Mouse (Mus musculus): ENCODE measurements around the gene Smg1. TPM values are rescaled to one million over a fixed set of nuclear protein-coding genes. Genes with fewer than 3 reads are reported as not detected.

The Smg1 gene
- total RNA-seq, 2 experiments from 2014 or later, result 42.8 to 49.1 TPM

DNA sequence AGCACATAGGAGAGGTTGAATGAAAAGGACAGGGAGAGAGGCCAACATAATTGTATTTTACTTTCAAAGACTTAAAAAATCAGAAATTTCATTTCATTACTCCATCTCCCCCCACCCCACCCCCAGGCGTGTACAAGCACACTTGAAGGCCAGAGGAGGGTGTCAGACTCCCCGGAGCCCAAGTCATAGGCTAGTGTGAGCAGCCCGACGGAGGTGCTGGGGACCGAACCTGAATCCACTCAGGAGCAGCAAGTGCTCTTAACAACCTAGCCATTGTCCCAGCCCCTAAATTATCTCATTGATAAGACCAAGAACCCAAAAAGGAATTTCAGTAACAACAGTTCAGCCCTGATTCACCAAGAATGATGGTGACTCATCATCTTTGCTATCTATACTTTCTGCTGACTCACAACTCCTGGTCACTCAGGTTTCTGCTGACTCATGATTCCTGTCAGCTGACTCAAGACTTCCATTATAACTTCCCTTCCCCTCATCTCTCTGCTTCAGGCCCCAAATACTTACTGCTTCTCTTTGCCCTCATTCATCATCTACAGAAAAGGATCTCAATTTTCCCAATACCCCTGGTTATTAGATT, 138.9 kb downstream of the Smg1 start:
- peak; percentile 36 to 46 for DNase-seq

- DNase-seq, result no peak
Measured at GRCm38 (mm10) chr7:118103462-118104379, 139.7 kb downstream of the Smg1 start.

- no peak for DNase-seq
Measured at GRCm38 (mm10) chr7:118102678-118103461, 140.6 kb downstream of the Smg1 start.

DNA sequence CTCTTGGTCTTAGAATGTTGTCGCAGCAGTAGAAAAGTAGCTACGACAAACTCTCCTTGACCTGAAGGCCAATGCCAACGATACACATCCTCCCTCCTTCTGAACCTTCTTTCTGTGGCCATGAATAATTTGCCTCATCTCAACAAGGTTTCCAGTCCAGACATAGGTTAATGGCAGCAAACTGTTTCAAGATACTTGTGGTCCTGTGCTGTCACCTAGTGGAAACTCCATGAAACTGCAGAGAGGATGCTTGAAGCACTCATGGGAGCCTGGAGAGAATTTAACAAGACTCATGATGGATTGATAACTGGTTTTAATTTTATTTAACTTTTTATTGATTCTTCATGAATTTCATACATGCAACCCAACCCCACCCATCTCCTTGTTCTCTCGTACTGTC, 141.2 kb downstream of the Smg1 start:
- peak in 1 of 2 experiments; percentile 30 for DNase-seq

DNA sequence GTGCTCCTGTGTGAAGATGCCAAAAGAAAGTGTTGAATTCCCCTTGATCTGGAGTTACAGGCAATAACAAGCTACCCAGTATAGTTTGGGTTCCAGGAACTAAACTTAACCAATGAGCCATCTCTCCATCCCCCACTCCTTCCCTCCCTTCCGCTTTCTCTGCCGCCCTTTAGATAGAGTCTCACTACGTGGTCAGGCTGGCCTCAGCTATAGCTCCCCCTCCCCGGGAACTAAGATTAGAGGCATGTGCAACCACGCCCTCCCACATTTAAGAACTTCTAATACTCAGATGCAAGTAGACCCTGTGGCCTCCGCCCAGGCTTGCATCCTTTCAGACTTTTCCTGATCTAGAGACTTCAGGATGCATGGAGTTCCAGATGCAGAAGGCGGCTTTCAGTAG, 145.9 kb downstream of the Smg1 start:
- DNase-seq, result no peak

Other genes with a start within 250 kb of the Smg1 start
- 100 to 1,000 TPM; 826 to 831 TPM for gene Rps15a, start 127.5 kb downstream of the Smg1 start, total RNA-seq (2021)
- 100 to 1,000 TPM; 179 to 182 TPM for gene Arl6ip1, start 114.0 kb downstream of the Smg1 start, total RNA-seq (2021)
- 1 to 10 TPM; 4.7 to 5.7 TPM for gene Syt17, start 204.6 kb upstream of the Smg1 start, total RNA-seq (2021)
- 10 to 100 TPM; 14.7 to 18.3 TPM for gene Itpripl2, start 248.3 kb upstream of the Smg1 start, total RNA-seq (2021)

Measured in adrenal gland, postnatal 36 days (tissue).